Mouse (Mus musculus) liver, adult 2 months (tissue): ENCODE results near the gene Fbxo47. TPM values are rescaled to one million over a fixed set of nuclear protein-coding genes. Genes with fewer than 3 reads are reported as not detected.

Experiments
- DNase-seq: peaks from one replicate; pipeline ENCODE4 v3.0.0-alpha.2; 2011; ENCODE audit warnings: low read depth, low spot score; ENCODE audit errors: extremely low read depth
- H3K27ac ChIP-seq: fragments of 200-500 bp; replicated peaks from 2 replicates; pipeline ENCODE4 v1.5.1; 2012; ENCODE audit warnings: low read depth, mild to moderate bottlenecking, control low read depth, inconsistent platforms, low read length; ENCODE audit not compliant: insufficient read depth
- H3K27me3 ChIP-seq: fragments of 200-500 bp; 2 replicates; pipeline ENCODE4 v1.6.1; 2012; ENCODE audit warnings: mild to moderate bottlenecking, moderate library complexity, low read length, inconsistent platforms; ENCODE audit not compliant: control insufficient read depth, insufficient read depth
- H3K36me3 ChIP-seq: fragments of 200-500 bp; 2 replicates; pipeline ENCODE4 v1.6.1; 2012; ENCODE audit warnings: low read length, inconsistent platforms; ENCODE audit not compliant: control insufficient read depth, insufficient read depth
- H3K4me1 ChIP-seq: fragments of 200-500 bp; 2 replicates; pipeline ENCODE4 v1.6.1; 2011; ENCODE audit warnings: low read length; ENCODE audit not compliant: control insufficient read depth, insufficient read depth
- H3K4me3 ChIP-seq: fragments of 200-500 bp; 2 replicates; pipeline ENCODE4 v1.5.1; 2011; ENCODE audit warnings: low read depth, mild to moderate bottlenecking, control low read depth, low read length, moderate library complexity; ENCODE audit not compliant: insufficient read depth
- H3K79me2 ChIP-seq: fragments of 200-500 bp; 2 replicates; pipeline ENCODE4 v1.6.1; 2012; ENCODE audit warnings: inconsistent platforms, mild to moderate bottlenecking, low read length, moderate library complexity; ENCODE audit not compliant: control insufficient read depth, insufficient read depth
- H3K9ac ChIP-seq: fragments of 200-500 bp; 2 replicates; pipeline ENCODE4 v1.6.1; 2012; ENCODE audit warnings: low read depth, mild to moderate bottlenecking, control low read depth, inconsistent platforms, low read length
- CTCF ChIP-seq: fragments of 200-500 bp; IDR thresholded peaks from 2 replicates; pipeline ENCODE4 v1.5.1; 2011; ENCODE audit warnings: low read depth, low read length, control low read depth
- POLR2A ChIP-seq: fragments of 200-500 bp; IDR thresholded peaks from 2 replicates; pipeline ENCODE4 v1.6.1; 2011; ENCODE audit warnings: low read length, control low read depth; ENCODE audit not compliant: insufficient read depth; ENCODE audit errors: extremely low read depth
- WGBS: fragments of 180-500 bp; shearing (Covaris S2); methylation state at CpG from one replicate; pipeline ENCODE4 v1.1.7; 2018; 5-methylcytosine and 5-hydroxymethylcytosine counted together
- polyA plus RNA-seq: library from polyadenylated mRNA; depleted of rRNA; stranded (reverse); fragments of >200 nt; gene quantifications from 2 replicates; pipeline ENCODE4 v1.2.3, GENCODE M21; 2012; rRNA removed
- total RNA-seq: library from RNA; depleted of rRNA; stranded (reverse); fragments of >200 nt; gene quantifications from 2 replicates; pipeline ENCODE4 v1.2.3, GENCODE M21; 2014; rRNA removed

The Fbxo47 gene
- total RNA-seq (1.4 and 1.9 TPM in 2 replicates), polyA plus RNA-seq (0.17 and 0.27 TPM in 2 replicates)

DNA sequence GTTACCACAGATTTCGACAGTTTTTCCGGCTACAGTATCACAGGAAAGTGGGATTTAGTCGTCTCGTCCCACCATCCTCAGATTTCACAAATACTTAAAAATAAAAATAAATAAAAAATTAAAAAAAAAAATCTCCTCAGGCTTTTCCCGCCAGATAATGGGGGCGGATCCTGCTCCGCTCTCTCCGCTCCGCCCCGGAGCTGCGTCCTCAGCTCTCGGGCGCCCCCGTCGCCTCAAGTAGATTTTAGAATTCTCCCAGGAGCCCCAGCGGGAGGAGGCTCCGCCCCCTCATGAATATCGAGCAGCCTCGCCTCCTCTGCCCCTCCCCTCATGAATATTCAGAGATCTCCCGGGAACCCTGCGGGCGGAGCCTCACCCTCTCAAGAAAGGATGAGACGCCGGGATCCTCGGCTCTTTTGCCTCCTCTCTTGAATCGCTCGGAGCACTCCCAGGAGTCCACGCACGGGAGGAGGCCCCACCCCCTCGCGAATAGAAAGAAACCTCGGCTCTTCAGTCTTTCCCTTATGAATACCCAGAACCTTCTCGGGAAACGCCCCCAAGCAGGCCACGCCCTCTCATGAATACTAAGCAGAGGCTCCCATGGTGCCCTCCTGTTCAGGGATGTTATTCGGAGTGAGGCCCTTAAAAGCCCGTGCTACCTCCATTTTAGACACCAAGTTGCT lies at the start of gene Fbxo47:
TSS of gene Fbxo47 (minus strand) at position 237 of the 683 bp plus-strand sequence.
- H3K36me3 ChIP-seq = no peaks in the 10 kb centered on the region
- H3K79me2 ChIP-seq = no peaks in the 10 kb centered on the region
- WGBS = under 1% methylated on average over 37 of the region's 37 CpGs
- TF ChIP-seq CTCF (peak; percentile 65), POLR2A (no peak)
- H3K27me3 ChIP-seq = no peaks in the 10 kb centered on the region
- H3K4me3 ChIP-seq = peak within 1 kb of the TSS; percentile 82
- H3K27ac ChIP-seq = peak within 1 kb of the TSS; percentile 97
- H3K4me1 ChIP-seq = no peaks in the 10 kb centered on the region
- peak; percentile 87 for DNase-seq
- H3K9ac ChIP-seq = peak within 1 kb of the TSS; percentile 84

- Histone ChIP-seq H3K36me3 (no peaks in the 10 kb centered on the region), H3K4me3 (no peak overlapping the region), H3K79me2 (no peaks in the 10 kb centered on the region), H3K9ac (no peak overlapping the region), H3K4me1 (no peaks in the 10 kb centered on the region), H3K27ac (no peak overlapping the region), H3K27me3 (no peaks in the 10 kb centered on the region)
- TF ChIP-seq POLR2A = no peak
- no peak for TF ChIP-seq CTCF
- 88% methylated on average over 1 of the region's 1 CpGs for WGBS
- DNase-seq = no peak
Observed at GRCm38 (mm10) chr11:97933553-97933952, 49.6 kb upstream of the Fbxo47 start.

- no peaks in the 10 kb centered on the region for H3K4me1 ChIP-seq
- H3K27ac ChIP-seq = no peak overlapping the region
- H3K27me3 ChIP-seq = no peaks in the 10 kb centered on the region
- H3K36me3 ChIP-seq = no peaks in the 10 kb centered on the region
- no peak overlapping the region for H3K4me3 ChIP-seq
- H3K9ac ChIP-seq = no peak overlapping the region
- WGBS = 81% methylated on average over 4 of the region's 4 CpGs
- no peak for DNase-seq
- TF ChIP-seq CTCF = no peak
- no peaks in the 10 kb centered on the region for H3K79me2 ChIP-seq
Observed at GRCm38 (mm10) chr11:97928905-97929304, 45.0 kb upstream of the Fbxo47 start.

- Histone ChIP-seq H3K27ac (no peak overlapping the region), H3K79me2 (no peaks in the 10 kb centered on the region), H3K4me3 (no peak overlapping the region), H3K36me3 (no peaks in the 10 kb centered on the region), H3K4me1 (no peaks in the 10 kb centered on the region; the same call in 1 of the 2 replicates), H3K9ac (no peak overlapping the region), H3K27me3 (no peaks in the 10 kb centered on the region)
- TF ChIP-seq CTCF = no peak
- TF ChIP-seq POLR2A = no peak
- DNase-seq = no peak
- 89% methylated on average over 10 of the region's 10 CpGs for WGBS
Observed at GRCm38 (mm10) chr11:97924217-97924616, 40.3 kb upstream of the Fbxo47 start.

- WGBS = 87% methylated on average over 9 of the region's 9 CpGs
Observed at GRCm38 (mm10) chr11:97923639-97924038, 39.7 kb upstream of the Fbxo47 start.

DNA sequence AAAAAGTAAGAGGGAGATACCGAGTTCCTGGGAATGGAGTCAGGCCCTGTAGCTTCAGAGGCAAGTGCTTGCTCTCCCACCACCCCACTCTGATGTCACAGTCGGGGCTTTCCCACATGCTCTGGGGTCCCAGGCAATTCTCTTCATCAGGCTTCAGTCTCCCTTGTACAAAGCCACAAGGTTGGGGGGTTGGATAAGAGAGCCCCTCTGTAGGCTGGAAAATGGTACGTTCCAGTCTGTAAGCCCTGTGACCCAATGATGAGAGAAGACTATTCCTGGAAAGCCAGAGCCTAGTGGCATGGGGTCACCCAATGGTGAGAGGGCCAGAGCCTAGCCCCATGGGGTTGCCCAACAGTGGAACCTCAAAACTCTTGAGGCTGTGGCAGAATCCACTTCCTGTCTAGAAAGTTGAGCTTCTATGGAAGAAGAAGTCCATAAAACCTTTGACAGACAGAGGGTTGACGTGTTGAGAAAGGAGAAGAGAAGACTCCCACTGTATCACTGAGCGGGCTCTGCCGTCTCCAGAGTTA lies 32.1 kb upstream of the Fbxo47 start:
- Histone ChIP-seq H3K4me1 (no peaks in the 10 kb centered on the region; the same call in 1 of the 2 replicates), H3K79me2 (no peaks in the 10 kb centered on the region), H3K4me3 (no peak overlapping the region), H3K9ac (no peak overlapping the region), H3K36me3 (no peaks in the 10 kb centered on the region), H3K27me3 (no peaks in the 10 kb centered on the region), H3K27ac (no peak overlapping the region)
- TF ChIP-seq CTCF (no peak), POLR2A (no peak)
- 94% methylated on average over 6 of the region's 6 CpGs for WGBS
- DNase-seq = no peak

More at GRCm38 (mm10) chr11:97923639-97924038, 39.7 kb upstream of the Fbxo47 start:
- Histone ChIP-seq H3K36me3 (no peaks in the 10 kb centered on the region), H3K27me3 (no peaks in the 10 kb centered on the region), H3K4me3 (no peak overlapping the region), H3K27ac (no peak overlapping the region), H3K79me2 (no peaks in the 10 kb centered on the region), H3K9ac (no peak overlapping the region), H3K4me1 (no peaks in the 10 kb centered on the region; the same call in 1 of the 2 replicates)
- TF ChIP-seq POLR2A (no peak), CTCF (no peak)
- no peak for DNase-seq
